Mouse (Mus musculus): ENCODE data around the gene Trim26.
"Not testable (repeated sequence)": the region's sequence is repeated elsewhere in the genome, so short reads cannot be mapped to it uniquely, and the experiment has no call there.

Trim26 gene

DNA sequence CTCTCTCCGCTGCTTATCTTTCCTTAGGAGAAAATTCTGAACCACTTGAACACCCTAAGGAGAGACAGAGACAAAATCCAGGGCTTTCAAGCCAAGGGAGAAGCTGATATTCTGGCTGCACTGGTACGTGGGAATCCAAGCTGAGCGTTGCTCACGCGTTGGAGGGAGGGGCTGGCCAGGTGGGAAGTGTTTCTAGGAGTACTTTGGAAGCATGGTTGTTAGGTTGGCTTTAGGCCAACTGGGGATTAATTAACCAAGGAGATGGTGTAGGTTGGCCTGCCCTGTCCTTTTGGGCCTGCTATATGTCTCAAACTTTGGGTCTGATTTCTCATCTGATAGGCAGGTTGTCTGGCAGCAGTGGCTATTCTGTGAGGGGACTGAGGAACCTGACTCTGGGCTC is 14.3 kb downstream of the Trim26 start:
- DNase-seq (ENCODE audit: low read depth, low spot score), result no peak

DNA sequence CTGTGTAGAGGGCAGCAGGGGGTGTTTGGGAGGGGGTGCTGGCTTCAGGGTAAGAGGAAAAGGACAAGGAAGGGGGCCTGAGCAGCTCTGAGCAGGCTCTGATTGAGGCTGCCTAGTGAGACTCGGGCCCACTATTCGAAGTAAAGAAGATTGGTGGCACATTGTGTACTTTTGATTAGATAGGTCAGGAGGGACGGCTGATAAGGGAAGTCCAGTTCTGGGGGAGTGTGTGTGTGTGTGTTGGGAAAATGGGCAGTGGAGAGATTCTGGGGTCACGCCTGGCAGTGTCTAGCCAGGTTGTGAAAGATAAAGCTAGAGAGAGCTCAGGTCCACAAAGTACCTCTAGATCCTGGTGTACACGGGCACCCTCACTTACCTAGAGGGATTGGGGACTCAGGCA is 14.7 kb downstream of the Trim26 start:
- no peak for DNase-seq (ENCODE audit: low read depth, low spot score)

DNA sequence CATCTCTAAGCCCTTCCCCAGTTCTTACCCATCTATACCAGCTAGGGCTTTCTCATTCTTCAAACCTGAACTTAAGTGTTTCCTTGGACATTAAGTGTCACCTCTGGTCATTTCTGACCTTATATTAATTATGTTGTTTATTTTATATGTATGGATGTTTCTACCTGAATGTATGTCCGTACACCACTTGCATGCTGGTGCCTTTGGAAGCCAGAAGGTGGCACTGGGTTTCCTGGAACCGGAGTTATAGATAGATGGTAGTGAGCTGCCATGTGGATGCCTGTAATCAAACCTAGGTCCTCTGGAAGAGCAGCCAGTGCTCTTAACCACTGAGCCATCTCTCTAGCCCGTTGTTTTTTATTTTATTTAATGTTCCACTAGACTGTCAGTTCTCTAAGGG is 18.6 kb downstream of the Trim26 start:
- no peak for DNase-seq (ENCODE audit: low read depth, low spot score)

DNA sequence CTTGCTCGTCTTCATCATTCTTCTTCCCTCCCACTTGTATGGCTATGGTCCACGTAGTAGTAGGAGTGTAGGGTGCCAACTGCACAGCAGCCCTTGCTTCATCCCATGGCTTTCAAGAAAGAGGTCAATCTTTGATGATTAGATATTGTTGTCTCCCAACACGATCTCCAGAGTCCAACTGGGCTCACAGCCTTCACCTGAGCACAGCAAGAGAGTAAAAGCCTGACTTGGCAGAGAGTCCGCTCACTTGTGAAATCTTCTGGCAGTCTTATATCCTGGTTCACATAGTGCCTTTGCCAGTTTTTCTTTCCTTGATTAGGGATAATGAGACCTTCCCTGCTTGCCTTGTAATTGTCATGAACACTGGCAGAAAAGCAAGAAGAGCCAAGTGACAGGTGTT is 19.3 kb downstream of the Trim26 start:
- DNase-seq (ENCODE audit: low read depth, low spot score), result no peak

DNA sequence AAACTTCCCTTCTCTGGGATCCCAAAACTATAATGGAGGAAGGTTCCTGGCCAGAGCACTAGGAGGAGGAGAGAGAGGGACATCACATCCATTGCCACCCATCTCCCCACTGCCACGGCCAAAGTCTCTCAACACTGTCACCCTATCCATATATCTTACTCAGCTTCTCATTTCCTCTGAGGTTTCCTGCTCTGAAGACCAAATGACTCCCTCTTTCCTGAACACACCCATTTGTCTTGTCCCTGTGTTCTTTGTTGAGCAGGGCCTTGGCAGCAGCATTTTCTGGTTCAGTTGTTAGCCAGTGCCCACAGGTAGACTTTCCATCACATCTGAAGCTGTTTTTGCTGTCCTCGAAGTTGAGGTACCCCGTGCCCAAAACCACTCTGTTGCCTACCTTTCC is 21.2 kb downstream of the Trim26 start:
- no peak for DNase-seq (ENCODE audit: low read depth, low spot score)

DNA sequence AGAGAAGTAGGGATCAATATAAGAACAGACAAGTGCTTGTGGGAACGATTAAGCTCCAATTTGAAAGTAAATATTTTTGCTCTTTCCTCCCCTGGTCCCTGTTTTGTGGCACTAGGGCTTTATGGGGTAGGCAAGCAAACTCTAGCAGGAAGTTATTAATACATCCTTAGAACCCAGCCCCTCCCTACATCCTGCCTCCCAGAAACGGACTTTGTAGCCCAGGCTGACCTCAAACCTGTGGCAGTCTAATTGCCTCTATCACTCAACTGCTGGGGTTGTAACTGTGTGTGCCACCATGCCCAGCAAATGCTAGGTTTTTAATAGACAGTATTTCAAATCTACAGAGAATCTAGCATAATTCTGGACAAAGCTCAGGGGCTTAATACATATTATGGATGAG is 24.7 kb downstream of the Trim26 start:
- DNase-seq (ENCODE audit: low read depth, low spot score), result no peak

DNA sequence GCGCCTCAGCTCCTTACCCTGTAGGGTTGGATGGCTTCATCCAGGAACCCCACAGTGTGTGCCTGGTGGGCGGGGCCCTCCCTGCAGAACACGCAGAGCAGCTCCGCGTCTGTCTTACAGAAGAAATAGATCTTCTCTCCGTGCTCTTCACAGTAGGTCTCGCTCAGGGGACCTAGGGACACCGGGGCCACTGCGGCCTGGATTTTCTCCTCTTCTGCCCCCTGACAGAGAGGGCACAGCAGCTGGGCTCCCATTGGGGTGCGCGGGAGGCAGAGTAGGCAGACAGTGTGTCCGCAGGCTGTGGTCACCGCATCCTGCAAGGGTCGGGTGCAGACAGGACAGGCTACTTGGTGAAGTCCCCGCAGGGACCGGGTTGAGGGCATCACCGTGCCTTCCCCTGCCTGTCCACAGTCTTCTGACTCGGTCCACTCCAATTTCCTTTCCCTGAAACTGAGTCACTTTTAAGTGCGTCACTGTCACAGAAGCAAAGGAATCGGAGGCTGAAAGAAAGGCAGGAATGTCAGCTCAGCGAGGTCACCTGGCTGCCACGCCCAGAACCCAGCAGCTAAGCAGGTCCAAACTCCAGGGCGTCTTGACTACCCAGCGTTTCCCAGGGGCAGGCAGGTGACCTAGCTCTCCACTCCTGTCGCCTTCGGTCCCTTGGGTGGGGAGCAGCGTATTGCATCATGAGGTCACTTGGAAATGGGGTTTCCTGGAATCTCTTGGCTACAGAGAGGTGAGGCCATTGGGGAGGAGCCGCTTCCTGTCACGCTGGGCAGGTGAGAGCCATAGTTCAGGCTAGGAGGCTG is 30.0 kb downstream of the Trim26 start, which contains the start of gene Trim15:
Trim15 (minus strand) TSS at position 492 of the 809 bp plus-strand sequence.
- no peak for DNase-seq (ENCODE audit: low read depth, low spot score)

DNA sequence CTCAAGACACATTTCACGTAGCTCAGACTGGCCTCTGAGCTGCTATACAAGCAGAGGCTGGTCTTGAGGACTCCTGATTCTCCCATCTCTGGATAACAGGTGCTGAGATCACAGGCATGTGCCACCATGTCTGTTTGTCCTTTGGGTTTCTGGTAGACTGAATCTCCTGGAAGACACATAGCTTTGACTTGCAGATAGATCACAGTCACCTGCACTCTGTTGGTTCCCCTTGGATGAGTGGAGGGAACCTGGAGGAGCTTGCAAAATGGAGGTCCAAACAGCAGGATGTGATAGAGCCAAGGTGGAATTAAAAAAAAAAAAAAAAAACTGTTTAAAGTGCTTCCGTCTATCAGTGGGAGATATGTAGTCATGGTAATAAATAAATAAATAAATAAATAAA is 31.9 kb downstream of the Trim26 start:
- DNase-seq (ENCODE audit: low read depth, low spot score), result no peak

DNA sequence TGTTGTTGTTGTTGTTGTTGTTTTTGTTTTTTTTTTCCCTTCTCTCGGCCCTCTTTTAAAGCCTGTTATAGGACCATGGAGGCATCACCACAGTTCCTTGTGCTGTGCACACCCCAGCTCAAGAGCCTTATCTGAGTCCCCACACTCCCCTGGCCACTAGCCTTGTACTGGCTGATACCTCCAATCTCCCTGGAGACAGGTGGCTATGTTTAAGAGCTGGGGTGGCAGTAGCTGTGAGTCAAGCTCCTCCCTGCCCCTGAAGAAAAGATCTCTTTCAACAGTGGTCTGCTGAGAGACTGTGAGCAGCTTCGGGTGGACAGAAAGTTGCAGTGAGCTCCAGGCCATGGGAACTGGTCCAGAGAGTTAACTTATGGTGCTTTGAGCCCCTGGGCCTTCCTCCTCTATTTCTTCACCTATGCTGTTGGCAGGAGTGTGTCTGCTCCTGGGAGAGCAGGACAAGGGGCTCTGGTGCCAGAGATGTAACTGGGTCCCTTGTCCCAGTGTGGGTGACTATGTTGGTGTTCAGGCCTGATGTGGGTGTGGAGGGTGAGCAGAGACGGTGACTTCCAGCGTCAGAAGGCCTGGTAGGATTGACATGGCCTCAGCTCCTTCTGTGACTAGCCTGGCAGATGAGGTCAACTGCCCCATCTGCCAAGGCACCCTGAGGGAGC is 32.5 kb downstream of the Trim26 start, which contains the start of gene Trim10:
Trim10 (plus strand) TSS at position 291 of the 671 bp plus-strand sequence.
- no peak for DNase-seq (ENCODE audit: low read depth, low spot score)

DNA sequence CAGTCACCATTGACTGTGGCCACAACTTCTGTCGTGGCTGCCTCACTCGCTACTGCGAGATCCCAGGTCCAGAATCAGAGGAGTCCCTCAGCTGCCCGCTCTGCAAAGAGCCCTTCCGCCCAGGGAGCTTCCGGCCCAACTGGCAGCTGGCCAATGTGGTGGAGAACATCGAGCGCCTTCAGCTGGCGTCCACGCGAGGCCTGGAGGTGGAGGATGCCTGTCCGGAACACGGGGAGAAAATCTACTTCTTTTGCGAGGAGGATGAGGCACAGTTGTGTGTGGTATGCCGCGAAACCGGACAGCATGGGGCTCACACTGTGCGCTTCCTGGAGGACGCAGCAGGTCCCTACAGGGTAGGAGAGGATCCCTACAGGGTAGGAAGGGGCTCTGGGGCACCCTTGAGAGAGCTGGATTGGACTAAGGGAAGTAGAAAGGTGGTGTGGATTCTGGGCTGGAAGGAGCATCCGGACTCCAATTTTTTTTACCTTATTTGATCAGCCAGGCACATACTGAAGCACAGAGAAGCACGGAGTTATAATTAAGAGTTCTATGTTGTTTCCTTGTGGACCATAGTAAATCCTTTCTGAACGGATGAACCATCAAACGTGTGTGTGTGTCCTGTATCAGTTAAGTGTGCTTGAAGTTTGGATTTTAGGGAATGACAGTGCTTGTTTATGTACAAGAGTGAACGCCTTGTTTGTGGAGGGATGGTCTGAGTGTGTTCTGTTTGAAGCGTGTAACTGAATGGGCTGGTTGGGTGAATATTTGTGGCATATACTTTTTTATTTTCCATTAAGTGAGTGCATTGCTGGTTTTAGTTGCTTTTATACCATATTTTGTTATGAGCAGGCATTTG is 33.2 kb downstream of the Trim26 start:
- no peak for DNase-seq (ENCODE audit: low read depth, low spot score)

DNA sequence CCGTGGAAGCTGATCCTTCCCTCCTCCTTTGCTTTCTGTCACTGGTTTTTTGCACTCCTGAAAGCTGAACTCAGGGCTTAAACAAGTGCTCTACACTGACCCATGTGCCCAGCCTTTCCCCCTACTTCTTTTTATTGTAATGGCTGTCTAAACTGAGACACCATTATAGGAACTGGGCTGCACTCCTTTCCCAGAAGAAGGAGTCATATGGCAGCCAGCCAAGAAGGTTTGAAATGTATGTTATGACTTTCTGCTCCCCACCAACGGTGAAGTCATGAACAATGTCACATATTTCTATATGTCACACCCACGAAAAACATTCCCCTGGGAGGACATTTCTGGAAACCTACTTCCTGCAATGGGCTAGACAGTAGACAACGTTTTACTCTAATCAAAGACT is 37.7 kb downstream of the Trim26 start:
- DNase-seq (ENCODE audit: low read depth, low spot score), result no peak

DNA sequence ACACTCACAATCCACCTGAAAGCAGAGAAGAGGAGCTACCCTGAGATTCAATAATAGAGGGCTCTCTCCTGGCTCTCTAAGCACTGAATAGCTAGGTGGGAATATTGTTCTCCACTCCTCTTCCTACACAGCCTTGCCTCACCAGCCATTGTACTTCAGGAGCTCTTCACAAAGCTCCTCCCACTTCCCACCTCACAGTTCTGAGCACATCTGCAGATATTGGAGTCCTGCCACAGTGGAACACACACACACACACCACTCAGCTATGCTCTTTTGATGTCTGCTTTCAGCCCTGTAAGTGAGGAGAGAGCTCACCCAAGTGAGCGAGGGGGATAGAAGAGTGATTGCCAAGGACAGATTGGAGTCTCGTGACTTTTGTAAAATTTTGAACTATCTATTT is 46.4 kb downstream of the Trim26 start:
- no peak for DNase-seq (ENCODE audit: low read depth, low spot score)

DNA sequence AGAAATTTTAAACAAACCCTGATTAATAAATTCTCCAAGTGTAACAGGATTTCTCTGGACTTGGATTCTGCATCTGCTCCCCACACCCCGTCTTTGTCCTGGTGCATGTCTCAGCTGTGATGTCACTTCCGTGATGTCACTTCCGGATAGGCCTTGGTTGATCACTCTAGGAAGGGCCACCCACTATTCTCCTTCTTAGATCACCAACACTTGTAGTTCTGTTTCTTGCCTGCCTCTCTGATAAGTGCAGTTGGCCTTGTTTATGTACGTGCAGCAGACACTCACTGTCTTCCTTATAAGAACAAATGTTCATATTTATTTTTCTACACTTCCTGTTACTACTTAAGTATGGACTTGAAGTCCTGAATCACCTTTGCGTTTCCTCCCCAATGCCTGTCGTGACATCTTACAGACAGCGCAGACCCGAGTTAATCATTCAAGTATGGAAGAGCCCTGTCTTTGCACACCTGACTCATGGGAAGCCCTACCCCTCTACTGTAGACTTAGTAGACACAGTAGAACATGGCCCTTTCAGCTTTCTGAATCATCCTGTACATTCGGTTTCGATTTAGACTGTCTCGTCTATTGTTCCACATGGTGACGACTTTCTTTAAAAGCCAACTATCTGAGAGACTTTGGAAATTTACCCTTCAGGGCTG is 48.3 kb downstream of the Trim26 start:
- DNase-seq (ENCODE audit: low read depth, low spot score), result no peak

DNA sequence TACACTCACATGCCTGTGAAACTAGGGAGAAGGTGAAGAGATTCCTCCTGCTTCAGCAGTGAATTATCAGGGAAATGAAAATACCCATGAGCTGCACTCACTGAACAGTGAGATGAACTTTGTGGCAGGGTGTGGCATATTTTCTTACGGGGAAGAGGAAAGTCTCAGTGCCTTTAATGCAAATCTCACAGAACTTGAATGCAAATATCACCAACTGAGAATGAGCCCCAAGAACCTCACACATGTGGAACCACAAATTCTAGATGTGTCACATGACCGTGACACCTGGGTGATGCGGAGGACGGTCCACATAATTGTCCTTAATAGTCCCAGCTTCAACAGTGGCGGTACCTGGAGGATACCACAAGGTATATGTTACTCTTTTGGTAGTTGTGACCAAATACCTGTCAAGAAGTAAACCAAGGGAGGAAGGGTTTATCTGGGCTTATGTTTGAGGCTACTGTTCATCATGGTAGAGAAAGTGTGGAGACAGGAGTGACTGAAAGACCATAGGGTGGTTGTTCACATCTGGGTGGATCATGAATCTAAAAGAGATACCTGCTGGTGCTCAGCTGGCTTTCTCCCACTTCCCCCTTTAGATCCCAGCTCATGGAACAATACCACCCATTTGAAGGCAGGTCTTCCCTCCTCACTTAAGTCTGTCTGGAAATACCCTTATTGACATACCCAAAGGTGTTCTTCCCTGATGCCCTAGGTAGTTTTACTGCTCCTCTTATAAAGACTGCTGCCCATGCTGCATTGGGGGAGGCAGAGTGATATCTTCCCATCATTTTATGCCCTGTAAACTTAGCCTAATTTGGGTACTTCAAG is 53.4 kb downstream of the Trim26 start, which contains the start of gene Trim40:
Trim40 (minus strand) TSS at position 51 of the 831 bp plus-strand sequence.
- no peak for DNase-seq (ENCODE audit: low read depth, low spot score)

DNA sequence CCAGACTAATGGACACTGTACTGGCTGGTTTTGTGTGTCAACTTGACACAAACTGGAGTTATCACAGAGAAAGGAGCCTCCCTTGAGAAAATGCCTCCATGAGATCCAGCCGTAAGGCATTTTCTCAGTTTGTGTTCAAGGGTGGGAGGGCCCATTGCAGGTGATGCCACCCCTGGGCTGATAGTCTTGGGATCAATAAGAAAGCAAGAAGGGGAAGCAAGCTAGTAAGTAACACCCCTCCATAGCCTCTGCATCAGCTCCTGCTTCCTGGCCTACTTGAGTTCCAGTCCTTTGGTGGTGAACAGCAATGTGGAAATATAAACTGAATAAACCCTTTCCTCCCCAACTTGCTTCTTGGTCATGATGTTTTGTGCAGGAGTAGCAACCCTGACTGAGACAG is 54.6 kb downstream of the Trim26 start:
- not testable (repeated sequence) for DNase-seq (ENCODE audit: low read depth, low spot score)

DNA sequence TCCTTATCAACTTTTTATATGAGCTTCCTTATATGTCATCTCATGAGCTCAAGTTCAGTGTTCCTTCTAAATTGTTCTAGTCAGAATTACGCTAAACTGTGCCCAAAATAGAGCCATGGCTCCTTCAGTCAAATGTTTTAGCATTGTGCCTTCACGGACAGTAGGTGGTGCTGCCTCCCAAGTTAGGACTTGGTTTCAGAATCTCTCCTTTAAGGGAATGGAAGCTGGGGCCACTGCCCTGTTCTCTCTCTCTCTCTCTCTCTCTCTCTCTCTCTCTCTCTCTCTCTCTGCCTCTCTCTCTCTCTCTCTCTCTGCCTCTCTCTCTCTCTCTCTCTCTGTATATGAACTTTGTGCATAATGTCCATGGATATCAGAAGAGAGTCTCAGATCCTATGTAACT is 55.4 kb downstream of the Trim26 start:
- DNase-seq (ENCODE audit: low read depth, low spot score), result peak; percentile 43

DNA sequence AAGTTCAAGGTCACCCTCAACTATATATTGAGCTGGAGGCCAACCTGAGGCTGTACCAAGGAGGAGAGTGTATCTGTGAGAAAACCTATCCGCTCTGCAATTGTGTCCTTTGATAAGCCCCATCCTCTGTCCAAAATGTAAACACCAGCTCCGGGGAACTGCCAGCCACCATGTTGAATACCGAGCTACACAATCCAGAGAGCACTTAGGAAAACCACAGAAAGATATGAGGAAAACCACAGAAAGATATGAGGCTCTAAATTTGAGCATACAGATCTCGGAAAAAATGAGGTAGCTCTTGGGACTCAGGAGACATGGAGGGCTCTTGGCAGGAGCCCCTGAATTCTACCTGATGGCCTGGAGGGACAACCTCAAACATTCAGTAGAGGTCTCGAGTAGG is 56.5 kb downstream of the Trim26 start:
- DNase-seq (ENCODE audit: low read depth, low spot score), result no peak

DNA sequence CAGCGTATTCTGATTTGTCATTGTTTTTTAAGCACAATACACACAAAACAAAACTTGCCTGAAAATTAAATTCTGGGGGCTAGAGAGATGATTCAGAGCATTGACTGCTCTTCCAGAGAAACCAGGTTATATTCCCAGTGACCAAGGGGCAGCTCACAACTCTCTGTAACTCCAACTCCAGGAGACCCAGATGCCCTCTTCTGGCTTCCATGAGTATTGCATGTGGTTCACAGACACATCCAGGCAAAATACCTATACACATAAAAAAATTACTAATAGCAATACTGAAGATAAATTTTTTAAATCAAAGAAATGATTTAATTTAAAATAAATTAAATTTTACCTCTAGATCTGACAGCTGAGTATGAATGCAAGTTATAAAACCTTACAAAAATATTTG is 59.6 kb downstream of the Trim26 start:
- DNase-seq (ENCODE audit: low read depth, low spot score), result peak; percentile 53

DNA sequence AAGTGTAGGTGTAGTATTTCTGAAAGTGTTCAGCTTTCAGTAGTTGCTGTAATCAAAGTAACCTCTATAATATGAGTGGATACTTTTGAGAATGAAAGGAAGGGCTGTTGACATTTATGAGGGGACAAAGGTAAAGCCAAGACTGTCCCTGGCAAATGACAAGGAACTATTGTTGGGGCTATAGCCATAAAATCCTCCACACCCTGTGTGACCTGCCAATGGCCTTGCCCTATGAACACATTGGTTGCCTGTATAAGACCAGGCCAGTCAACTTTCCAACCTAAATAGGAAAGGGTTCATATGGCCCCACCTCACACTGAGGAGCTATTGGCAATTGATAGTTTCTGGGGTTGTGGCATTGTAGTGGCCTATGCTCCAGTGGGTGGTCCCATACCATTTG is 60.1 kb downstream of the Trim26 start:
- no peak for DNase-seq (ENCODE audit: low read depth, low spot score)

DNA sequence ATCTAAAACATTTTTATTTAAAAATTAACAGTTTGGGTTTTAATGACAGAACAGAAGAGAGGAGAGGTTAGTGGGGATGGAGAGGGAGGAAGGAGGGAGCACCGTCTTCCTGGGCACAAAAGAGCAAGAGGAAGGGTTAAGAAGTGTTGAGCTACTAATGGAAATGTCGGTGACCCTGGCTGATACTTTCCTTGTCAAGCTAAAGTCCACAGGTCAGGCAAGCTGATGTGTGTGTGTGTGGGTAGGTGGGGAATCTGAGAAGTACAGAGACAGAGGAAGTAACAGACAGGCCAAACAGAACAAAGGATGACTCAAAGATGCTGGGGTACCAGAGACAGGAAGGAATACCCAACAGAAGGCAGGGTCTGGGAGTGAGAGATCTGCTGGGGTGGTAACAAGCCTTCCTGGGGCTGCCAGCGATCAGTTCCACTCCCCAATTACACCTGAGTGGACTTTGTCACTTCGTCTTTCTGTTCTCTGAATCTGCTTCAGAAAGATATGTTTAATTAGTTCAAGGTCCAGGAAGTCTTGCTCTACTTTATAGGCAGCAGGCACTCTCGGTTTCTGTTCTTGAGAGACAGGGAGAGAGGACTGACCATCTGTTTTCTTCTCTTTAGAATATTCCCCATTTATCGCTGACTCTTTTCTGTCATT is 60.7 kb downstream of the Trim26 start, which contains the start of gene Trim31:
Trim31 (plus strand) TSS at position 567 of the 654 bp plus-strand sequence.
- no peak for DNase-seq (ENCODE audit: low read depth, low spot score)
